Mouse (Mus musculus) heart, embryonic 13.5 days (tissue): Measurements from ENCODE around the gene Gm8127. TPM values are rescaled to one million over a fixed set of nuclear protein-coding genes. Genes with fewer than 3 reads are reported as not detected.
"Not testable (repeated sequence)": the region's sequence is repeated elsewhere in the genome, so short reads cannot be mapped to it uniquely, and the experiment has no call there.

Source experiments
- ATAC-seq: fragments of 200-750 bp; cut with Nextera tagmentation; 2 replicates; pipeline ENCODE4 v1.8.0; 2017; ENCODE audit warnings: moderate TSS enrichment; ENCODE audit not compliant: insufficient number of reproducible peaks, low FRiP score, low TSS enrichment; ENCODE audit errors: extremely low read depth
- H3K27ac ChIP-seq: fragments of 300-500 bp; sonication (generic); replicated peaks from 2 replicates; pipeline ENCODE4 v1.5.1; 2015; ENCODE audit warnings: moderate library complexity, mild to moderate bottlenecking, inconsistent platforms
- H3K27me3 ChIP-seq: fragments of 300-500 bp; sonication (generic); replicated peaks from 2 replicates; pipeline ENCODE4 v1.6.1; 2015; ENCODE audit warnings: mild to moderate bottlenecking, inconsistent platforms
- H3K36me3 ChIP-seq: fragments of 300-500 bp; sonication (generic); 2 replicates; pipeline ENCODE4 v1.6.1; 2015; ENCODE audit warnings: mild to moderate bottlenecking, inconsistent platforms
- H3K4me1 ChIP-seq: fragments of 300-500 bp; sonication (generic); 2 replicates; pipeline ENCODE4 v1.6.1; 2015; ENCODE audit warnings: inconsistent platforms
- H3K4me2 ChIP-seq: fragments of 300-500 bp; sonication (generic); 2 replicates; pipeline ENCODE4 v1.6.1; 2015; ENCODE audit warnings: inconsistent platforms, mild to moderate bottlenecking, moderate library complexity
- H3K4me3 ChIP-seq: fragments of 300-500 bp; sonication (generic); 2 replicates; pipeline ENCODE4 v1.5.1; 2015; ENCODE audit warnings: moderate library complexity, mild to moderate bottlenecking, inconsistent platforms
- H3K9ac ChIP-seq: fragments of 300-500 bp; sonication (generic); 2 replicates; pipeline ENCODE4 v1.6.1; 2015; ENCODE audit warnings: inconsistent platforms, mild to moderate bottlenecking, moderate library complexity
- H3K9me3 ChIP-seq: fragments of 300-500 bp; sonication (generic); 2 replicates; pipeline ENCODE4 v1.6.1; 2016; ENCODE audit warnings: inconsistent platforms
- WGBS: fragments of 180-500 bp; shearing (Covaris S2); methylation state at CpG from one replicate; pipeline ENCODE4 v1.1.7; 2015; ENCODE audit warnings: mixed read lengths; 5-methylcytosine and 5-hydroxymethylcytosine counted together
- polyA plus RNA-seq: library from polyadenylated mRNA; unstranded; fragments of >200 nt; fragmentation: Nextera tagmentation; extraction: Ambion mirVana; gene quantifications from 2 replicates; pipeline ENCODE4 v1.2.1, GENCODE M21; 2015

The Gm8127 gene
- polyA plus RNA-seq, 1 experiment from 2014 or later: not detected

GRCm38 (mm10) chr14:43268521-43269084 is 25.0 kb downstream of the Gm8127 start:
- not testable (repeated sequence) for ATAC-seq, H3K4me3 ChIP-seq, H3K27ac ChIP-seq, H3K9ac ChIP-seq, H3K9me3 ChIP-seq, H3K4me2 ChIP-seq, H3K4me1 ChIP-seq, H3K36me3 ChIP-seq, H3K27me3 ChIP-seq
- WGBS: 30% methylated on average over 2 of the region's 2 CpGs

GRCm38 (mm10) chr14:43263421-43263820 is 30.2 kb downstream of the Gm8127 start:
- H3K4me2 ChIP-seq, H3K4me3 ChIP-seq, H3K36me3 ChIP-seq, H3K27me3 ChIP-seq, H3K9ac ChIP-seq, H3K27ac ChIP-seq, H3K9me3 ChIP-seq, ATAC-seq, H3K4me1 ChIP-seq: not testable (repeated sequence)
- 71% methylated on average over 3 of the region's 3 CpGs for WGBS

- not testable (repeated sequence) for H3K4me2 ChIP-seq, H3K9me3 ChIP-seq, ATAC-seq, H3K27ac ChIP-seq, H3K4me1 ChIP-seq, H3K27me3 ChIP-seq, H3K9ac ChIP-seq, H3K4me3 ChIP-seq, H3K36me3 ChIP-seq
- WGBS: 85% methylated on average over 2 of the region's 4 CpGs
Measured at GRCm38 (mm10) chr14:43258349-43258748, 35.3 kb downstream of the Gm8127 start, which contains the start of gene Gm8126. TSS of gene Gm8126 (plus strand) at chr14:43258649.

GRCm38 (mm10) chr14:43256511-43256910 is 37.1 kb downstream of the Gm8127 start:
- H3K4me3 ChIP-seq, H3K27me3 ChIP-seq, H3K27ac ChIP-seq, H3K4me2 ChIP-seq, H3K9ac ChIP-seq, ATAC-seq, H3K9me3 ChIP-seq, H3K36me3 ChIP-seq, H3K4me1 ChIP-seq: not testable (repeated sequence)
- 63% methylated on average over 1 of the region's 1 CpGs for WGBS

GRCm38 (mm10) chr14:43250549-43251253 is 42.9 kb downstream of the Gm8127 start:
- not testable (repeated sequence) for H3K4me1 ChIP-seq, ATAC-seq

GRCm38 (mm10) chr14:43249611-43250170 is 43.9 kb downstream of the Gm8127 start:
- not testable (repeated sequence) for H3K9me3 ChIP-seq, H3K27me3 ChIP-seq, H3K4me1 ChIP-seq, H3K36me3 ChIP-seq, H3K4me3 ChIP-seq, H3K9ac ChIP-seq, H3K4me2 ChIP-seq, H3K27ac ChIP-seq, ATAC-seq
- 25% methylated on average over 9 of the region's 12 CpGs for WGBS

More at GRCm38 (mm10) chr14:43250549-43251253, 42.9 kb downstream of the Gm8127 start:
- not testable (repeated sequence) for H3K4me3 ChIP-seq, H3K9me3 ChIP-seq, H3K27ac ChIP-seq, H3K27me3 ChIP-seq, H3K9ac ChIP-seq, H3K4me2 ChIP-seq, H3K36me3 ChIP-seq
- WGBS: 15% methylated on average over 5 of the region's 6 CpGs

Other genes starting within 250 kb of the Gm8127 start
- 0.10 TPM in 1 of 2 replicates, not detected in the other for gene Gm8094, start 217.2 kb downstream of the Gm8127 start, polyA plus RNA-seq
- 0.19 and 0.22 TPM in 2 replicates for gene Gm8104, start 193.2 kb downstream of the Gm8127 start, polyA plus RNA-seq
- not detected in 2 replicates for gene Gm7233, start 114.0 kb downstream of the Gm8127 start, polyA plus RNA-seq
- not detected in 2 replicates for gene Gm8122, start 58.5 kb downstream of the Gm8127 start, polyA plus RNA-seq
- not detected in 2 replicates for gene Gm8126, start 35.2 kb downstream of the Gm8127 start, polyA plus RNA-seq
- not detected in 2 replicates for gene Gm9732, start 18.8 kb downstream of the Gm8127 start, polyA plus RNA-seq
- not detected in 2 replicates for gene 1700001F09Rik, start 54.0 kb upstream of the Gm8127 start, polyA plus RNA-seq
- not detected in 2 replicates for gene Gm8138, start 122.5 kb upstream of the Gm8127 start, polyA plus RNA-seq
- gene Gm5799, start 249.7 kb upstream of the Gm8127 start, polyA plus RNA-seq: not detected in 2 replicates